Mouse (Mus musculus): ENCODE data around the gene Olfr1212. TPM values are rescaled to one million over a fixed set of nuclear protein-coding genes. Genes with fewer than 3 reads are reported as not detected.

Gene Olfr1212
- polyA plus RNA-seq (2012): not detected in 2 replicates

DNA sequence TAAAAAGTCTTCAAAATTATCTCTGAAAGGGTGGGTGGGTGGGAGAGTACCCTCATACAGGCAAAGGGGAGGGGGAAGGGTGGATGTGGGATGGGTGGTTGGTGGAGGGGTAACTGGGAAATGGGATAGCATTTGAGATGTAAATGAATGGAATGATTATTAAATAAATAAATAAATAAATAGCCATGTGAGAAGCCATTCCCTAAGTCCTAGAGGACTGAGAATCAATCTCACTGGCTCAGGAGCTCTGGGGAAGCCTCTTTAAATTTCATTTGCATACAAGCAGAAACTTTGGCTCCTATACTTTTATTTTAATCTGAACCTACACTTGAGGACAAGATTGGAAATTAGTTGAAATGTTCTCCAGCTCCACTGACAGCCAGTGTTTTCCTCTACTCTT is at the start of gene Olfr1212:
Gene Olfr1212, plus strand, starts transcription at position 301 of the 400 bp plus-strand sequence.
- no peak for TF ChIP-seq GATA1 (IDR thresholded peaks at IDR 0.05; ENCODE audit: low read length)

GRCm38 (mm10) chr2:88915057-88915456 is 38.7 kb upstream of the Olfr1212 start, which contains the start of gene Olfr1209:
Gene Olfr1209, minus strand, starts transcription at chr2:88915157.
- no peak for TF ChIP-seq GATA1 (IDR thresholded peaks at IDR 0.05; ENCODE audit: low read length)

DNA sequence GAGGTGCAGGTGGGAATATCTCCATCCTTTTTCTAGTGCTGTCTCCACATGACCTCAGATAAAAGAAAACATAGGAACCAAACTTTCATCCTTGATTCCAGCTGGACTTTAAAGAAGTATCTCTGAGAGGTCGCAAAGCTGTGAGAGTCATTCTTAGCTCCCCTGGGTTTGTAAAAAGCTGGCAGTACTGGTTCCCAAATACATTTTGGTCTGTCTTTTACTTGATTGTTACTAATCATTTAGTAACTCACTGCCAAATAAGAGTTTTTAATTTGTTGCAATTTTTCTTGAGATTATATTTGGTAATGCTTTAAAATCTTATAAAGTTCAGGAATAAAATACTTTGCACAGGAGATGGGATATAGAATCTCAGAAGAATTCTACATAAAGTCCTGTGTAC is 15.8 kb upstream of the Olfr1212 start, which contains the start of gene Olfr1211:
Gene Olfr1211, minus strand, starts transcription at position 101 of the 400 bp plus-strand sequence.
- no peak for TF ChIP-seq GATA1 (IDR thresholded peaks at IDR 0.05; ENCODE audit: low read length)

- no peak for TF ChIP-seq GATA1 (IDR thresholded peaks at IDR 0.05; ENCODE audit: low read length)
Observed at GRCm38 (mm10) chr2:88980181-88980580, 26.4 kb downstream of the Olfr1212 start, which contains the start of gene Gm13762. Gene Gm13762, minus strand, starts transcription at chr2:88980281.

DNA sequence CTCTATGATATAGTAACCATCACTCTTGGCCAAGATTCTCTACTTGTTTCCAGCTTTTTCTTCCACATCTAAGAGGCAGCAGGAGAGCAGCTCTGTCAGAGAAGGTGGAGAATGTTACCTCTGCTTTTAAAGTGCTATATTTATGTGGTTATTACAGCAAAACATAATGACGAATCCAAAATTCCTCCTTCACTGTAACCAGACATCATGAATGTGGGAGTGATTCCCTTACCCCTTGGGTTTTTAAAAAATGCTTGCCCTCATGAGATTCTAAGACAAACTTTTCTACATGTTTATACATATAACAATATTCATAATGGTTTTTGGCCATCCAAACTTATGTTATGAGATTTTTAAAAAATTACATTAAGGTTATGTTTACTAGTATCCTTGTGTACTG is 38.8 kb downstream of the Olfr1212 start, which contains the start of gene Olfr1214:
Gene Olfr1214, minus strand, starts transcription at position 101 of the 400 bp plus-strand sequence.
- no peak for TF ChIP-seq GATA1 (IDR thresholded peaks at IDR 0.05; ENCODE audit: low read length)

DNA sequence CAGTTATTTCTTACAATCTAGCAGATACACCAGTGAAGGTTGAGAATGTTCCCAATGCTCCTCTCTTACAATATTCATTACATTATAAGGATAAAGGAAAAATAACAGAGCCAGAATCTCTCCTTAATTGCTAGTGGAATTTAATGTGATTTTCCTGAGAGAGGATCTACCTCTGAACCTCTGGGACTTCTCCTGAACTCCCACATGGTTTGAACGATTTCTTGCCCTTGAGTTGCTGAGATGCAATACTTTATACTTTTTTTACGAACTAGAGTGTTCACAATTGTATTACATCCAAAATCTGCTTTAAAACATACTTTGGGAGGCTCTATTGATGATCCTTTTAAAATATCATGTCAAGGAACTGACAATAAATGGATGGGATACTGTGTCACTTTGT is 53.1 kb downstream of the Olfr1212 start, which contains the start of gene Olfr1215:
Gene Olfr1215, minus strand, starts transcription at position 101 of the 400 bp plus-strand sequence.
- TF ChIP-seq GATA1 (IDR thresholded peaks at IDR 0.05; ENCODE audit: low read length): no peak

Other genes with a start within 250 kb of the Olfr1212 start
- not detected in 2 replicates for gene Olfr1196, start 249.4 kb upstream of the Olfr1212 start, polyA plus RNA-seq (2012)
- not detected in 2 replicates for gene Olfr1197, start 221.6 kb upstream of the Olfr1212 start, polyA plus RNA-seq (2012)
- not detected in 2 replicates for gene Olfr1198, start 202.6 kb upstream of the Olfr1212 start, polyA plus RNA-seq (2012)
- gene Olfr1199, start 193.5 kb upstream of the Olfr1212 start, polyA plus RNA-seq (2012): not detected in 2 replicates
- gene Olfr1200, start 183.5 kb upstream of the Olfr1212 start, polyA plus RNA-seq (2012): not detected in 2 replicates
- not detected in 2 replicates for gene Olfr1201, start 160.9 kb upstream of the Olfr1212 start, polyA plus RNA-seq (2012)
- not detected in 2 replicates for gene Olfr1202, start 139.5 kb upstream of the Olfr1212 start, polyA plus RNA-seq (2012)
- not detected in 2 replicates for gene Olfr1205, start 124.2 kb upstream of the Olfr1212 start, polyA plus RNA-seq (2012)
- not detected in 2 replicates for gene Olfr1204, start 104.7 kb upstream of the Olfr1212 start, polyA plus RNA-seq (2012)
- gene Olfr1206, start 90.7 kb upstream of the Olfr1212 start, polyA plus RNA-seq (2012): not detected in 2 replicates
- gene Olfr1208, start 51.7 kb upstream of the Olfr1212 start, polyA plus RNA-seq (2012): not detected in 2 replicates
- gene Olfr1209, start 38.8 kb upstream of the Olfr1212 start, polyA plus RNA-seq (2012): not detected in 2 replicates
- gene Olfr1211, start 15.9 kb upstream of the Olfr1212 start, polyA plus RNA-seq (2012): not detected in 2 replicates
- not detected in 2 replicates for gene Gm13762, start 26.3 kb downstream of the Olfr1212 start, polyA plus RNA-seq (2012)
- gene Olfr1214, start 38.7 kb downstream of the Olfr1212 start, polyA plus RNA-seq (2012): not detected in 2 replicates
- not detected in 2 replicates for gene Olfr1215, start 53.0 kb downstream of the Olfr1212 start, polyA plus RNA-seq (2012)
- gene Olfr1216, start 64.4 kb downstream of the Olfr1212 start, polyA plus RNA-seq (2012): not detected in 2 replicates
- not detected in 2 replicates for gene Olfr1217, start 78.1 kb downstream of the Olfr1212 start, polyA plus RNA-seq (2012)
- gene Olfr1218, start 107.2 kb downstream of the Olfr1212 start, polyA plus RNA-seq (2012): not detected in 2 replicates
- gene Olfr1219, start 129.5 kb downstream of the Olfr1212 start, polyA plus RNA-seq (2012): not detected in 2 replicates
- gene Olfr1220, start 152.9 kb downstream of the Olfr1212 start, polyA plus RNA-seq (2012): not detected in 2 replicates
- gene Olfr1221, start 163.3 kb downstream of the Olfr1212 start, polyA plus RNA-seq (2012): not detected in 2 replicates
- not detected in 2 replicates for gene Olfr1222, start 179.1 kb downstream of the Olfr1212 start, polyA plus RNA-seq (2012)
- not detected in 2 replicates for gene Olfr1223, start 197.6 kb downstream of the Olfr1212 start, polyA plus RNA-seq (2012)
- not detected in 2 replicates for gene Olfr1224-ps1, start 210.1 kb downstream of the Olfr1212 start, polyA plus RNA-seq (2012)
- gene Olfr1225, start 220.7 kb downstream of the Olfr1212 start, polyA plus RNA-seq (2012): not detected in 2 replicates
- not detected in 2 replicates for gene Olfr1226, start 246.1 kb downstream of the Olfr1212 start, polyA plus RNA-seq (2012)

All from G1E-ER4 (cell line).